Mouse (Mus musculus) kidney, postnatal 25 days (tissue): ENCODE data around the gene Pax3.
A peak's percentile ranks its signal among the peaks of the same experiment; 100 is the strongest.

ENCODE experiments used
- DNase-seq, 2 experiments: peaks; one replicate each; pipeline ENCODE4 v3.0.0; 2021; ENCODE audit warnings: mixed read lengths in 2 of 2

Pax3 gene

GRCm38 (mm10) chr1:78171671-78172070, 25.3 kb downstream of the Pax3 start:
- no peak for DNase-seq

- DNase-seq, result no peak
Measured at GRCm38 (mm10) chr1:78170771-78171170, 26.2 kb downstream of the Pax3 start.

- no peak for DNase-seq
Measured at GRCm38 (mm10) chr1:78168796-78169195, 28.1 kb downstream of the Pax3 start.

DNA sequence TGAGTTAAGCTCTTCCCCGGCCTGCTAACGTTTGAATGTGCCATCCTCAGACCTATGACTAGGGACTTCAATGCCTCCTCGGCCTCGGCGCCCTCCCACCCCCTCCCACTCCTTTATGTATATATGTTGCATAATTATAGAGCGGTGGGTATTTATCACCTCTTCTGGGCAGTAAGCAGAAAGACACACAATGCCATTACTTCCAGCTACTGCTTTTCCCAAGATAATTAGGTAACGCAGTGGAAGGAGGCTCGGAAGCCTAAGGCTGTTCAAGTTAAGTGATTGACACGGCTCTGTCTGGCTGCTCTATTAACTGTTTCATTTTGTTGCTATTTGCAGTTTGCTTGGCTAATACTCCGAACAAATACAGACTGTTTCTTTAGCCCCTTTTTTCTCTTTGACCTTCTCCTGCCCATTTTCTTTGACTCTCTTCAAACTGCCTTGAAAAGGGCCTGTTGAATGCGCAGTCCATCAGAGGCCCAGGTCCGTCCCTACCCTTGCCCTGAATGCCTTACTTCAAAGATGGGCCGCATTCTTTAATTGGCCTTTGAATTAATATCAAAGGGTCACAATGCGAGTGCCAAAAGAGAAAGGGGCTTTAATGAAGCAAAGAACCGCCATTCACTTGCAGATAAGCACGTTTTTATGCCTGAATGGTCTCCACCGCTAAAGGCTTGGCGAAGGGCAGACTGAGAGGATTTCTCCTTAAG, 29.2 kb downstream of the Pax3 start:
- DNase-seq, result no peak

DNA sequence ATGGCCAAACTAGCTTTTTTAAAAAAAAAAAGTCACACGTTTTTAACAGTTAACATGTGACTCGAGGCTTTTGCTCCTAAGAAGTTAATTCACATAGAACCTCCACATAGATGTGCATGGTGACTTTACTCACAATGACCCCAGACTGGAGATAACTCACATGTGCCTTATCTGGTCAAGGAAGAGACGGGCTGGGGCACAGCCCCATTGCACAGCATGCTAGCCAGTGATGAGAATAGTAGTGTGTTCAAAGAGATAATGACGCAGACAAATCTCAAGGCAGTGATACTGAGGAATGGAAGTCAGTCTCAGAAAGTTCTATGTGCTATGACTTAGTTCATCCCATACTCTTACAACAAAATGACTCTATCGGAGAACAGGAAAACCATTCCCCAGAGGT, 35.2 kb downstream of the Pax3 start:
- no peak for DNase-seq

- no peak for DNase-seq
Measured at GRCm38 (mm10) chr1:78157930-78158329, 39.0 kb downstream of the Pax3 start.

GRCm38 (mm10) chr1:78155796-78156195, 41.1 kb downstream of the Pax3 start:
- DNase-seq, result no peak

DNA sequence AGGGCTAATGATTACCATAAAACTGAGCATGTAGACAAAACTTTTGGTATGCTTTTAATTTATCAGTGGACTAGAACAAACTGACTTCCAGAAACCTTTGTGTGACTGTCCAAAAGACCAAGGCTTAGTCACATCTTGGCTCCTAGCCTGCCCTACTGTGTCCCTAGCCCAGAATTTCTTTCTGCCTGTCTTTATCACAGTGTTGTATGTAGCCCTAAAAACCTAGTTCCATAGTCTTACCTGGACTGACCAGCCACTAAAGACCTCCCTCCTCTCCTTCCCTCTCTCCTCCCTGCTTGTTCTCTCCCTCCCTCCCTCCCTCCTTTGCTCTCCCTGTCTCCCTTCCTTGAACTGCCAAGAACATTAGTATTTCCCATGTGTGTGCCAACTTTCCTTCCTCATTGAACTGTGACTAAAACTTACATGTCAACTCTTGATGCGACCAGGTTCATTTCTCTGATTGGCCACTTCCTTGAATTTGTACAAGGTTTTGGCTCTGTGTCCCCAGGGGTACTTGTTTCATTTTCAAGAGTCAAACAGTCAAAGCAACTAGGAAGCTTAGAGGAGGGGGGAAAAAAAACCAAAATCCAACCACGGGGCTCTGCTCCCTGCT, 48.8 kb downstream of the Pax3 start:
- DNase-seq, result no peak

DNA sequence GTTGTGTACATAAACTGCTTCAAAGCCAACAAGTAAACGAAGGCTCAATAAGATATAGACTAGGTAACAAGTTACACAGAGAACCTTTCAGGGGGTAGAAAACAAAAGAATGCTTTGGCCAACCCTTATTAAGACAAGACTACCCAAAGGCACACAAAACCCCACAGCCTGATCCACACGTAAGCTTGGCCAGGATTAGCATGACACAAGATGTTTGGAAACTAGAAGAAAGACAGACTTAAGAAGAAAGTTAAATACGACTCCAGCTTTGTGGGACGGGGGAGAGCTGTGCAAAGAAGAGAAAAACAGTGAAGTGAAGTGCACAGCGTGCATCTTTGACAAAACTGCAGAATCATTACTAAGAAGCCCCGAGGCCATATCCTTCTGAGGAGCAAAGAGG, 53.5 kb downstream of the Pax3 start:
- DNase-seq, result no peak

DNA sequence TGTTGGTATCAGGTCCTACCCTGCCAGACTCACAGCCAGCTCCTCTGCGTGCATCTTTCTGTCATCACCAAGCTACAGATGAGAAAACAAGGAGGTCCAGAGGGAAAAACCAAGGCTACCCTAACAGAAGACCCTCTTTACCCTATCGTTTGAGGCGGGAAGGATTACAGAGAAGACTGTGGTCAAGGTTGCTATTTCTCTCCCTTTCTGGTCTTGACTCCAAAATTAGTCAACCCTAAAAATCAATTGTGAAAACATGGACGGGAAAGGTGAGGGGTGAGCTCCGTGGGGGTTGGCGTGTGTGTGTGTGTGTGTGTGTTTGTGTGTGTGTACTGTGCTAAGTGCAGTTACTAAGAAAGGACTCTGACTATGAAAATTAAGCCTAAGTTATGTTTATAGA, 54.0 kb downstream of the Pax3 start:
- no peak for DNase-seq

DNA sequence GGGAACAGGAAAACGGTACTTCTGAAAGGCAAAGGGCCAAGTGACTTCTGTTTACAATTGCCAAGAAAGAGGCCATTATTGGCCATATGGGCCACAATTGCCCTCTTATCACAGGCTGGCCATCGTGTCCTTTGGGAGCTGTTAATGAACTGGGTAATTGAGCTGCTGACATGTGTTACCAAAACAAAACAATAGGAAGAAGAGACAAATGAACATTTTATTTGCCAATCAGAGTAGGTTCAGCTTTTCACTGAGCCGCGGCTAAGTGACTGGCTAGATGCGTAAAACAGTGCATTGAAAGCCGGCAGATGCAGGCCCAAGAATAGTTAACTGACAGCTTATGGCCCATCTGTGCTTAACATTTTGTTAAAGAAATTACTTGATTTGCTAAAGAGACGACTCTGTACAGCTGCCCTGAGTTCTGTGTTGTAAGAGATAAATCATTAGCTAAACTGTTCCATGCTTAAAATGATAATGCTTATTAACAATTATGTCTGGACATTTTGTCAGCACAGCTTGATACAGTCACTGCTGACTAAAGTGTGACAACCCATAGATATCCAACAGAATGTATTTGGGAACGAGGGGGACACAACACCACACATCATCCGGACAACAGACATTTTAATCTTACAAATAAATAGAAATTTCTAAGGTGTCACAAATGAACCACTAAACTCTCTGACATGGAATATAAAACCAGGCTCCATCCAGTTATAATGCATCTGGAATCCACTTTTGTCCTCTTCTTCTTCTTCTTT, 55.0 kb downstream of the Pax3 start:
- no peak for DNase-seq

DNA sequence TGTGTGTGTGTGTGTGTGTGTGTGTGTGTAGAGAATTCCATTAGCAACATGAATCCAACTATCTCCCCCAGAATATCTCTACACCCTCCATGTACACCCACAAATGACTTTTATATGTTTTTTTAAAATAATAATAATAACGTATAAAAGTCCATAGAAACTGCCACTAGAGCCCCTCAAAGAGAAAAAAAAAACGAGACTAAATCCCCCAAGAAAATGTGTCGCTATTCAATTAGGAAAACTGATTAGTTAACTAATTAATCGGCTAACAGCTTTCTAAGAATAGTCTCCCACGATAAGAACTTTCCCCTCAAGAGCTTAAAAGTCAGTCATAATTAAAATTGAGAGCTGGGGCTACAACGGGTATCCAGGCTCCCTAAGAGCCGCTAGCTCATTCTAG, 55.6 kb downstream of the Pax3 start:
- no peak for DNase-seq

- peak in 1 of 2 experiments; percentile 2 for DNase-seq
Measured at GRCm38 (mm10) chr1:78140505-78141303, 56.2 kb downstream of the Pax3 start.

GRCm38 (mm10) chr1:78139287-78139686, 57.6 kb downstream of the Pax3 start:
- no peak for DNase-seq

DNA sequence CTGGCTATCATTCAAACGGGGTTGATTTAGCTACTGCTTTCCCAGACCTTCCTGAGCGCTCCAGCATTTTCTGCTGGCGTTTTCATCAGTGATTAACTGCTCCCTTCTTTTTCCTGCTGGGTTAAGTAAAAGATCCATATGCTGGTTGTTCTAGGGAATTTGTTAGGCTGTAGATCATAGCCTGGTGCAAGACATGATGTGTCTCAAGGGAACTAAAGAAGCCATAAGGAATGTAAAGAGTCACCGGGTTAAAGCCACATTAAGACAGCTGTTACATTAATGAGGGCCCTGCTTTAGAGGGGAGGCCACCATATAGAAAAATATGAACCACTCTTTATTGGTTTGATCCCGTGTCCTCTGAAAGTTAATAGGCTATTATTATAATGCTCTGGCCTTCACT, 67.7 kb downstream of the Pax3 start:
- no peak for DNase-seq

GRCm38 (mm10) chr1:78119899-78120560, 76.9 kb downstream of the Pax3 start:
- DNase-seq, result no peak

DNA sequence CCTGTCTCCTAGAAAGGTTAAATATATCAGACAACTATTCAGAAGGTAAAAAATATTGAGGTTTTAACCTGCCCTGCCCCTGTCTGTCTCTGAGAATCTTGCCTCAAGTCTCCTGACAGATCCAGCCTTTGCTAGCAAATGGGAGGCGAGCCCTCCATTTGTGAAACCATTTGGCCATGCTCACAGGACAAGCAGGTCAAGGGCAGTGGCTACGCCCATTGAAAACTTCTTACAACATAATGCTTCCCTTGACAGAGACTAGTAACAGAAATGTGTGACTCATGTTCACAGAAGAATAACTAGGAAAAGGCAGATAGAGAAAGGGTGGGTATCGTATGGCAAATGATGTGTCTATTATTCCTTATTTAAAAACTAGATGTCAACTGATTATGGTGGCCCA, 80.9 kb downstream of the Pax3 start:
- DNase-seq, result no peak

DNA sequence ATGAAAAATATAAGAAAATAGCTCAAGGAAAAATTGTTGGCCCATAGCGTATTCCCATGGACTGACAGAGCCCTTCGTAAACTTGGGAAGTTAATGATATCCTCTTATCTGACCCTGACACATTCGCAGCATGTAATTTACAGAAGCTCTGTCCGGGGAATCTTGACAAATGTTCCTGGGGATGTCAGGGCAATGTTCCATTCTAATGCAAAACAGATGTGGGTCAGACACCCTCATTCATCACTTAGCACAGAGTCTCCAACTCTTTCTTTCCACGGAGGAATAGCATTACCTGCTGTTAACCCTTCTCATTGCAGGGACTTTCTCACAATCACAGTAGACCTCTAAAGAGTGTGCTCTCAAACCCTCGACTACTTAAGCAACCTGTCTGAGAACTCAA, 86.6 kb downstream of the Pax3 start:
- DNase-seq, result no peak

DNA sequence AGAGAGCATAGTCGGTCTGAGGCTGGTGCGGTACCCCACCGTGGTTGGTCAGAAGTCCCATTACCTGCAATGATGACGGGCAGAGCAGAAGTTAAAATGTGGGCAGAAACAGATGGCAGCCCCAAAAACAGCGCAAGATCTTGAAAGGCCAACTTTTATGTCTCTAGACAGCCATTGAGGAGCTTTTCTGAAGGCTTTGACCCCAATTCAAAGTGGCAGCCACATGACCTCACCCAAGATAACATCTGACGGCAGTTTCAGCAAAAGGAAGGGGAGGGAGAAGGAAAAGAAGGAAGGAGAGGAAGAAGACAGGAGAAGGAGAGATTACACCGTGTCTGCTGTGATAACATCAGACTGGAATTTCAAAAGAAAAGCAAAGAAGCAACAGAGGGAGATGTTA, 93.4 kb downstream of the Pax3 start:
- DNase-seq, result no peak

DNA sequence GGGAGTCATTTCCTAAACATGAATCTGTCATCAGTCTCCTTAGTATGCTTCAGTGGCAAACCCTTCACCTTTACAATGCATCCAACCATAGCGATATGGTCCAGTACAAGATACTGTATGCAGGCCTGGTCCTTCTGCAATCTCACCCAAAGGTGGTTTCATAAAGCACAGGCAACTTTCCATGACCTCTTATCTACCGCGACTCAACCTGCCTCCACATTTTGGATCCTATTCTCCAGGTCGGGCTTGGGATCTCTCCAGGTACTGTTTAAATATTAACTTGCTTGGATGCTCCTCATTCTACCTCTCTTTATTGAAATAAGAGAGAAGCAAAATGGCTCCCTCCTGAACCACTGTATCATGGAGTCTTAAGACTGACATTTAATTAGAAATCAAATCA, 103.3 kb downstream of the Pax3 start:
- DNase-seq, result no peak

DNA sequence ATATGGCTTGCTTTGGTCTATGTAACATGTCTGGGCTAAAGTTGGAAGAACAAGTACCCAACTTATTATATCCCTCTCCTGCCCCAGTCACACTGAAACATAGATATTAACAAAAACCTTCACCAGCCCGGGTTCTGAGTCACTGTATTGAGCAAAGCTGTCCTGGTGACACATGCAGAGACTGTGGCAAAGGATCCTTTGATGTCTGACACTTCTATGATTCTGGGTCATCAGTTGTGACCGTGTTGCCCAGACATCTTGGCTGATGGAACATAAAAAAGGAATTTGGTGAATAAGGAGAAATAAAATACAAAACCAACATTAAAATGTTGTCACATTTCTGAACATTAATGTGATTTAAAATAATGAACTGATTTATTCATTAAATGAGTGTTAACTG, 108.3 kb downstream of the Pax3 start:
- no peak for DNase-seq

- DNase-seq, result peak in 1 of 2 experiments; percentile 1
Measured at GRCm38 (mm10) chr1:78081761-78082160, 115.2 kb downstream of the Pax3 start.

DNA sequence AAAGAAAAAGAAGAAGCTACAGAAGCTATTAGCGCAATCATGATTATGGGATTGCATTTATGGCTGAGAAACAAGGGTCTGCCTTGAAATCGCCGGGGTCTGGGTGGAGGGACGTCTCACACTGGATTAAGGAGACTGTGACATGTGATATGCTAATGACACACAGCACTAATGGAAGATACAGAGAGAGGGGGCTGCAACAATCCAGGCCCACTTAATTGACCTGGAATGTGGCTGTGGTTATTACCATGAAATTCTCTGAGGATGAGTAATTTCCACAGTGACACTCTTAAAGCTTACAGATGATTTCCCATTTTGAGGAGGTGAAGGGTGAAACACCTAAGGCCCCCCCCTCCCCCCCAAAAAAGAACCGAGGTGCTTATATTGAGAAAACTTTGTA, 136.1 kb downstream of the Pax3 start:
- no peak for DNase-seq
